Mouse (Mus musculus): Measurements from ENCODE around the gene Best3. TPM values are rescaled to one million over a fixed set of nuclear protein-coding genes. Genes with fewer than 3 reads are reported as not detected.

Best3 gene
- polyA plus RNA-seq, 1 experiment from 2014 or later: 1.0 TPM

Other genes with a start within 250 kb of the Best3 start
- gene Myrfl, start 89.4 kb upstream of the Best3 start, polyA plus RNA-seq (2015; fragmentation: Nextera tagmentation; extraction: Ambion mirVana): 0.09 and 0.20 TPM in 2 replicates
- gene Rab3ip, start 35.5 kb upstream of the Best3 start, polyA plus RNA-seq (2015; fragmentation: Nextera tagmentation; extraction: Ambion mirVana): 38.6 and 40.4 TPM in 2 replicates
- gene Gm10271, start 13.7 kb upstream of the Best3 start, polyA plus RNA-seq (2015; fragmentation: Nextera tagmentation; extraction: Ambion mirVana): not detected in 2 replicates
- not detected in 2 replicates for gene Lrrc10, start 59.0 kb downstream of the Best3 start, polyA plus RNA-seq (2015; fragmentation: Nextera tagmentation; extraction: Ambion mirVana)
- gene Cct2, start 77.5 kb downstream of the Best3 start, polyA plus RNA-seq (2015; fragmentation: Nextera tagmentation; extraction: Ambion mirVana): 264 and 268 TPM in 2 replicates
- gene Frs2, start 162.2 kb downstream of the Best3 start, polyA plus RNA-seq (2015; fragmentation: Nextera tagmentation; extraction: Ambion mirVana): 21.8 and 22.6 TPM in 2 replicates
- gene Yeats4, start 238.2 kb downstream of the Best3 start, polyA plus RNA-seq (2015; fragmentation: Nextera tagmentation; extraction: Ambion mirVana): 72.5 and 89.3 TPM in 2 replicates

All from limb, embryonic 13.5 days (tissue).